Mouse (Mus musculus): ENCODE data around the gene Fcna.

DNA sequence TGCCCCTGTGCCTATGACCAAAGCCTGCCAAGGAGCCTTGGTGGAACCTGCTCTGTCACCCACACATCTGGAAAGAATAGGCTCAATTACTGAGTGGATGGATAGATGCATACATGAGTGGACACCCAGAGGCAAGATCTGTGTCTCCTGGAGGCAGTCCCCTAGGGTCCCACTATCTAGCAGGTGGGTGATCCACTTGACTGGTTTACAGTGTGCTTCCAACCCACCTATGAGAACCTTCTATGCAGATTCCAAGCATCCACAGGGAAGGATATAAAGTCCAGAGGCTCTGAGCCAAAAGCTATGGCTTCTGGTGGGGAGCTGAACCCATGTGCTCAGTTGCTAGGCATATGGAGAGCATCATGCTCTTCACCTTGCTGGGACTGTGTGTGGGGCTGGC is 29.8 kb upstream of the Fcna start, which contains the start of gene Lcn5:
- TF ChIP-seq CHD2 (IDR thresholded peaks at IDR 0.05; ENCODE audit: low read depth, low read length) (no peak), ZNF384 (IDR thresholded peaks at IDR 0.05; ENCODE audit: low read depth, low read length) (no peak)
